Mouse (Mus musculus) pancreas, adult 10 weeks (tissue): Measurements from ENCODE around the gene Usp26. TPM values are rescaled to one million over a fixed set of nuclear protein-coding genes. Genes with fewer than 3 reads are reported as not detected.

Experiments
- polyA plus RNA-seq: library from polyadenylated mRNA; stranded (reverse); fragments of 350-450 nt; fragmentation: Illumina TruSeq; extraction: RNeasy Lipid Tissue Mini Kit (QIAGEN cat#74804); gene quantifications from one replicate; pipeline ENCODE4 v1.2.3, GENCODE M21; 2015; ENCODE audit warnings: low read depth, low replicate concordance; ENCODE audit not compliant: insufficient read depth

Usp26 gene
- not detected for polyA plus RNA-seq

DNA sequence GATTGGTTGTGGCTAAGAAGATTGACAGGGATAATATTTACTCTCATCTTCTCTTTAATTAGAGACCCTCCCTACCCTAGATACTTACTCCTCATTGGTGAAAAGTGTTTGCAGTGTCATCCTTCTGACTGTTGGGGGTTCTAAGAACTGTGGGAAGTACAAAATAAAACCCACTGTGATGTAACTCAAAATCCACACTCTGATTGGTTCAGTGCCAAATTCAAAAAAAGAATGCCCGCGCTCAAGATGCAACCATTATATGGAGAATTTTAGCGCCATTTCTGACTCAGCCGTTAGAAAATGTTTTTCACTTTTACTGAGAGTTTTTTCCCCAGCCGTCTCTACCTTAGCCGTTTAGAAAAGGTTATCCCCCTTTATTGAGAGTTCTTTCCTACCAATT lies at the start of gene Usp26:
Gene Usp26 (minus strand): TSS at position 101 of the 400 bp plus-strand sequence.

Other genes starting within 250 kb of the Usp26 start
- not detected for gene Hs6st2, start 119.4 kb downstream of the Usp26 start, polyA plus RNA-seq
- not detected for gene 1700080O16Rik, start 171.5 kb upstream of the Usp26 start, polyA plus RNA-seq